Mouse (Mus musculus): ENCODE results near the gene Tnnt2. TPM values are rescaled to one million over a fixed set of nuclear protein-coding genes. Genes with fewer than 3 reads are reported as not detected.
A peak's percentile ranks its signal among the peaks of the same experiment; 100 is the strongest.

Gene Tnnt2
- polyA plus RNA-seq, 1 experiment, result 16.2 TPM

DNA sequence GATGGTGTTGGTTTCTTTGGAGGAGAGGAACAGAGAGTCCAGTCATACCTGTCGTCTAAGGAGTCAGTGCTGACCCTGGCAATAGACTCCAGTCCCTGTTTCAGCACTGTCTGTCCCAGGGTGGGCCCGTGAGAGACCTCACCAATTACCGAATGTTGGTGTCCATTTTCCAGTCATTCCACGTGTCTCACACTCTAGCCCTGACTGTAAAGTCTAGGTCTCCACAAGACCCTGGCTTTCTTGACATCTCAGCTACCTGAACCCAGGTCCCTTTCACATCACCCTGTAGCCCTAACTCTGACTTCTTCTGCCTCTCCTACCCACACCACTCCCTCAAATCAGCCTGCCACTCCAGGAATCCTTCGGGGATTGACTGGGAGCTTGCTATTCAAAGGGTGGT, 26.4 kb downstream of the Tnnt2 start:
- Histone ChIP-seq H3K4me1 (ENCODE audit: control insufficient read depth, insufficient read depth, low read length) (no peaks in the 10 kb centered on the region), H3K27ac (ENCODE audit: insufficient read depth, low read length) (no peak overlapping the region), H3K4me3 (ENCODE audit: insufficient read depth, low read length) (no peak overlapping the region)
- TF ChIP-seq CTCF (IDR thresholded peaks at IDR 0.05; ENCODE audit: extremely low read depth, insufficient read depth, low read length) (no peak), POLR2A (IDR thresholded peaks at IDR 0.05; ENCODE audit: extremely low read depth, insufficient read depth, low read length) (no peak)

DNA sequence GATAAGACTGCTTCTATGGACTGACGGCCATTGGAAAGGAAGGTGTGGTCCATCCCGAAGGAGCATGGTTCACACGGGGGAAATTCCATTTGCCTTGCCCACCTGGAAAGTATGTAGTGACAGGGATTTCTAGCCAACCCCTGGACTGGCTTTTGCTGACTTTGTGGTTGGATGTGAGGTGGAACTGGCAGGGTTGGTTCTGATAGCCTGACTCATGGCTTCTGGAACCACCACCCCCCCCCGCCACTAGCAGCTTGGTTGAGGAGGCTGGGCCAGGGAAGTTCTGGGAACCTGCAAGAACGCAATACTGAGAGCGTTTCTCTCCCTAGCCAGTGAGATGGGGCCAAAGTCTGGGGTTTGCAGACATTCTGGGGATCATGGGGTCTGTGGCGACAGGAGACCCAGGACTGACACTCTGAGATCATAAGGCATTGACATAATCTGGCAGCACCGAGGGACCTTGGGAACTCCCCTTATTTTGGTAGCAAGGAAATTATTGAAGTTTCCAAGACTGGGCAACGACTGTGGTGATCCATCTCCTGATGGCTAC, 27.7 kb downstream of the Tnnt2 start:
- no peak overlapping the region for H3K4me3 ChIP-seq (ENCODE audit: insufficient read depth, low read length)
- H3K4me1 ChIP-seq (ENCODE audit: control insufficient read depth, insufficient read depth, low read length), result no peaks in the 10 kb centered on the region
- H3K27ac ChIP-seq (ENCODE audit: insufficient read depth, low read length), result no peak overlapping the region
- TF ChIP-seq CTCF (IDR thresholded peaks at IDR 0.05; ENCODE audit: extremely low read depth, insufficient read depth, low read length) (no peak), POLR2A (IDR thresholded peaks at IDR 0.05; ENCODE audit: extremely low read depth, insufficient read depth, low read length) (no peak)

DNA sequence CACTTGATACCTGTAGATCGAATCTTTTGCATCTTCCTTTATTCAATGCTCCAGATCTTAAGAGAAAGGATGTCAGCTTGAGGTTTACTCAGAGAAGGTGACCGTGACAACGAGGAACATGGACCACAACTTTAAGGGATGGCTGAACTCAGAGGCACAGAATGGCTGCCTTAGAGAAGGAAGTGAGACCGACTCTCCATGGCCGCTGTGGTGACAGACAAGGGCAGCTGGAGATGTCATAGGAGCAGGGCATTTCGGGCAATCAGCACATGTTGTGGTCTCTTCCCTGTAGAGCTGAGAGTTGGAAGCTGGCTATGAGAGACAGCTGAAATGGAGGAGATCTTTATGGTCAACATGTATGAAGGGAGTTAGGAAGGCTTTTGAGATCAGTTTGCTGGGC, 28.7 kb downstream of the Tnnt2 start:
- Histone ChIP-seq H3K4me3 (ENCODE audit: insufficient read depth, low read length) (no peak overlapping the region), H3K27ac (ENCODE audit: insufficient read depth, low read length) (no peak overlapping the region), H3K4me1 (ENCODE audit: control insufficient read depth, insufficient read depth, low read length) (no peaks in the 10 kb centered on the region)
- TF ChIP-seq POLR2A (IDR thresholded peaks at IDR 0.05; ENCODE audit: extremely low read depth, insufficient read depth, low read length), result no peak
- no peak for TF ChIP-seq CTCF (IDR thresholded peaks at IDR 0.05; ENCODE audit: extremely low read depth, insufficient read depth, low read length)

DNA sequence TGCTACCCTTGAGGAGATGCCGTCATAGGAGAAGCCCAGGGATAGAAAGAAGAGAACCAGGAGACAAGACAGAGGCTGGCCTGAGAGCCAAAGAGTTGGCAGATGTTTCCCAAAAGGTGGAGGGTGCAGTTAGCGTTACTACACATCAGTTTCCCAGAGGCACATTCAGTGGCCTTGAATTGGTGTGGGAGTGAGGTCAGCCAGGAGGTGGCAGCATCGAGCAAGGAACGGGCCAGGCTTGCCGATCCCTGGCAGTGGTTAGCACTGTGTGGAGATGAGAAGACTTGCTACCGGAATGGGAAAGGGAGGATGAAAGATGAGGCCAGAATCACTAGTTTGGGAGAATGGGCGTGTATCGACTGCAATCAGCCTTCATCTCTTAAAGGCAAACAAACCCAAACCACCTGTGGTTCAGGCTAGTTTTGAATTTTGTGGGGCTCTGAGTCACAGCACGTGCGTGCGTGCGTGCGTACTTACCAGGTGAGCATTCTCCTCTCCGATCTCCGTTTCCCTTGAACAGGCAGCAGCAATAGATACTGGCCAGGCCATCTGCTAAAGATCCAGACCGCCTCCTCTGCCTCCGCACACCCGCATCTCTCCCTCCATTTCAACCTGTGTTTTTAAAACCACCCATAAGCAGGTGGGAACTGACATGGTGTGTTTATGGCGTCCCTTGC, 29.5 kb downstream of the Tnnt2 start:
- no peaks in the 10 kb centered on the region for H3K4me1 ChIP-seq (ENCODE audit: control insufficient read depth, insufficient read depth, low read length)
- no peak overlapping the region for H3K27ac ChIP-seq (ENCODE audit: insufficient read depth, low read length)
- H3K4me3 ChIP-seq (ENCODE audit: insufficient read depth, low read length), result no peak overlapping the region
- peak; percentile 98 for TF ChIP-seq CTCF (IDR thresholded peaks at IDR 0.05; ENCODE audit: extremely low read depth, insufficient read depth, low read length)
- no peak for TF ChIP-seq POLR2A (IDR thresholded peaks at IDR 0.05; ENCODE audit: extremely low read depth, insufficient read depth, low read length)

DNA sequence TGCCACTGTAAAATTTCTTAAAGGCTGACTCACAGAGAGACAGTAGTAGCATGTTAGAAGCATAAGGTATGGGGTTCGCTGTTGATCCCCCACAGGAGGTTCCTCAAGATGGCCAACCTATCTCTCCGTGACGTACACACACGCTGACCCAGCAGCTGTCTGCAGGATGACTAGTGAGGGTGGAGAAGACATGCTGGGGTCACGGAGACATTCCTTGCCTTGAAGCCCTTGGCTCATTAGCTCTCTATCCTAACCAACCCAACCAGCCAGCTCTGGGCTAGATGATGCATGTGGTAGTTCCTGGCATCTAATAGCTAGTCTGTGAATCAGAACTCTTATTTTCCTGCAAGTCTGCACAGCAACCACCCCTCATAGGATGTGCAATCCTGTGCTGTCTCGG, 32.4 kb downstream of the Tnnt2 start:
- H3K27ac ChIP-seq (ENCODE audit: insufficient read depth, low read length), result no peak overlapping the region
- TF ChIP-seq POLR2A (IDR thresholded peaks at IDR 0.05; ENCODE audit: extremely low read depth, insufficient read depth, low read length) (no peak), CTCF (IDR thresholded peaks at IDR 0.05; ENCODE audit: extremely low read depth, insufficient read depth, low read length) (no peak)
- no peaks in the 10 kb centered on the region for H3K4me1 ChIP-seq (ENCODE audit: control insufficient read depth, insufficient read depth, low read length)
- H3K4me3 ChIP-seq (ENCODE audit: insufficient read depth, low read length), result no peak overlapping the region

DNA sequence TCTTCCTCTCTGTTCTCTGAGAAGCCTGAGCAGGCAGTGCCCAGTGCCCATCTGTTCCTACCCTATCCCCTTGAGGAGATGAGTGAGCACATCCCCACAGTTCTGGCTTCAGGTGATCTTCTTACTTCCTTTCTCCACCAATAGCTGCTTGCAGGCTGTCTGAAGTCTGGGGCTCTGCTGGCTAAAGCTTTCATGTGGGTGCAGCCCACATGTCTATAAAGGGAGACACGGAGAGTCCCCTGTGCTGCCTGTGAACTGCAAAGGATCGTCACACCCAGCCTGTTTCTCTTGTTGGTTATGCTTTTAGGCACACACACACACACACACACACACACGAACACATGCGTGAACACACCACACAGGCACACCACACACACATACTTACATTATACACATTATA, 36.8 kb downstream of the Tnnt2 start:
- Histone ChIP-seq H3K27ac (ENCODE audit: insufficient read depth, low read length) (no peak overlapping the region), H3K4me1 (ENCODE audit: control insufficient read depth, insufficient read depth, low read length) (no peaks in the 10 kb centered on the region), H3K4me3 (ENCODE audit: insufficient read depth, low read length) (no peak overlapping the region)
- TF ChIP-seq POLR2A (IDR thresholded peaks at IDR 0.05; ENCODE audit: extremely low read depth, insufficient read depth, low read length), result no peak

DNA sequence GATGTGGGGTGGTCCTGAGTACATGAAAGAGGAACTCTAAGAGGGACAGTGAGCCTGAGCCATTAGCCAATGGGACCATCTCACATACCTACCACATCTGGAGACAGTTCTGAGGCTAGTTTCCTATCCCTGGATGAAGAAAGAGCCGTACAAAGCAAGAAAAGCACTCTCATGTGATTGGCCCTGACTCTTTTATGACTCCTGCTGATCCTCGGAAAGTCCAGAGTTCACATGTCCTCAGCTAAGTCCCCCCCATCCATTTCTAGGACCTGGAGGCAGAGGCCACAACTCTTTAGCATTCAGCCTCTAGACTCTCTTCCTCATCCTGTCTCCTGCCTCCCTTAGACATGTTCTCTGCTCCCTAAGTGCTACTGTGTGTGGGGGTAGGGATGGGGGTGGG, 41.1 kb downstream of the Tnnt2 start:
- TF ChIP-seq CTCF (IDR thresholded peaks at IDR 0.05; ENCODE audit: extremely low read depth, insufficient read depth, low read length), result no peak
- no peak for TF ChIP-seq POLR2A (IDR thresholded peaks at IDR 0.05; ENCODE audit: extremely low read depth, insufficient read depth, low read length)
- Histone ChIP-seq H3K4me1 (ENCODE audit: control insufficient read depth, insufficient read depth, low read length) (no peaks in the 10 kb centered on the region), H3K27ac (ENCODE audit: insufficient read depth, low read length) (no peak overlapping the region), H3K4me3 (ENCODE audit: insufficient read depth, low read length) (no peak overlapping the region)

DNA sequence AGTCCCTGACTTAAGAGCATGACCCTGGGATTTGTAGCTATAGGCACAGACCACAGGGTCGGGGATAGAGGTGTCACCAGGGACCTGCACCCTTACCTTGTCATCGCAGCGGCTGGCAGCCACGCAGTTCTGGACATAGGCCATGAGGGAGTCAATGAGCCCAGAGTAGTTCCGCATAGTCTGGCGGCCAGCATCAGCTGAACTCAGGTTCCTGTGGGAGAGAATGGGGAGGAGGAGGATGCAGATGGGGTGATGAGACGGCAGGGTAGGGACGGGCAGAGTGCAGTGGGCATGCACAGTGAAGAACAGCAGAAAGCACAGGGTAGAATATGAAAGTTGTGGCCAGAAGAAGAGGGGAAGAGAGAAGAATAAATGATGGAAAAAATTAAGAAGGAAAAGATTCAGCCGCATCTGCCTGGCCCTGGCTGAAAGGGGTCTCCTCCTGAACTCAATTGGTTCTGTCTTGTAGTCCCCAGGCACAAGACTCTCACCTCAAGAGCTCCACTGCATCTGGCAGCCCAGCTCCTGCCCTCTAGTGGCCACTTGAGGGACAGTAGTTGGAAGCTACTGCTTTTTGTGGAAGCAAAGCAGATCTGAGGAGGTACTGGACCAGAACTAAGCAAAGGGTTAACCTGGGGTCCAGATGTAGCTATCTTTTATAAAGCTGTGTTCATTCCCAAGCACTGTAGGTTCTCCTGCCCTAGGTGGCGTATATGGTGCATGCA, 46.4 kb downstream of the Tnnt2 start:
- Histone ChIP-seq H3K27ac (ENCODE audit: insufficient read depth, low read length) (no peak overlapping the region), H3K4me1 (ENCODE audit: control insufficient read depth, insufficient read depth, low read length) (no peaks in the 10 kb centered on the region), H3K4me3 (ENCODE audit: insufficient read depth, low read length) (no peak overlapping the region)
- no peak for TF ChIP-seq POLR2A (IDR thresholded peaks at IDR 0.05; ENCODE audit: extremely low read depth, insufficient read depth, low read length)
- TF ChIP-seq CTCF (IDR thresholded peaks at IDR 0.05; ENCODE audit: extremely low read depth, insufficient read depth, low read length), result peak; percentile 93

DNA sequence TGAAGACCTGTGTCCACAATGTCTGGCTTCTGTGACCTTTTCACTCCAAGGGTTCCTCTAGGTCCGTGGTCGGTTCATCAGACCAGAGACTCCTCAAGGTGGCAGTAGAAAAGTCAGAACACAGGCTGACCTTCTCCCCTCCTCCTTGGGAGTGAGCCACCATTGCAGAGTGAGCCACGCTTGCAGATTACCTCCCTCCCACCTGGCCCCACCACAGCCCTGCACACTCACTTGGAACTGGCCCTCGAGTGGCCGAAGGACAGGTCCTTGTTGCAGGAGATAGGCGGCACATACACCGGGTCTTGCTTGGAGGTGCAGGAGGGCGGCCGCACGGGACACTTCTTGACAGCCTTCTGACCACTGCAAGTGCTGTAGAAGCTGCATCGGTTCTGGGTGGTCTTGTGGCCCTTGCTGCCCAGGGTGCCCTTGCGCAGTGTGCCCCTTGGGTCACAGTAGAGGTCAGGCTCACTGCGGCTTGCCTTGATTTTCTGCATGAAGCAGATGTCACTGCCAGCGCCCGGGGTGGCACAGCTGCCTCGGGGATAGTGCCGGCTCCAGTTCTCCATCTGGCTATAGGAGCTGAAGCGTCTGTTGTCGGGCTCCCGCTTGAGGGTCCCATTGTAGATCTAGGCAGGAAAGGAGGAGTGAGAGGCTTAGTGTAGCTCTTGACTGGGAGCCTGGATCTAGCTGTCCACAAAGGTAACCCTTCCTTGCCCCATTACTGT, 53.5 kb downstream of the Tnnt2 start:
- no peak overlapping the region for H3K27ac ChIP-seq (ENCODE audit: insufficient read depth, low read length)
- no peak overlapping the region for H3K4me3 ChIP-seq (ENCODE audit: insufficient read depth, low read length)
- TF ChIP-seq POLR2A (IDR thresholded peaks at IDR 0.05; ENCODE audit: extremely low read depth, insufficient read depth, low read length) (no peak), CTCF (IDR thresholded peaks at IDR 0.05; ENCODE audit: extremely low read depth, insufficient read depth, low read length) (no peak)
- 0 out of 2 replicates have a peak, but pooled peaks cover 1% of the 10 kb centered on the region for H3K4me1 ChIP-seq (ENCODE audit: control insufficient read depth, insufficient read depth, low read length)
